Mouse (Mus musculus) liver, postnatal 0 days (tissue): Measurements from ENCODE around the gene Wwp2.
A peak's percentile ranks its signal among the peaks of the same experiment; 100 is the strongest.

Experiments
- CTCF ChIP-seq: sonication (generic); IDR thresholded peaks from 2 replicates; pipeline ENCODE4 v1.5.1; 2016; ENCODE audit warnings: antibody characterized with exemption, low read depth
- EP300 ChIP-seq: IDR thresholded peaks from 2 replicates; pipeline ENCODE4 v1.6.1; 2016; ENCODE audit warnings: antibody characterized with exemption, low read depth, mild to moderate bottlenecking

- TF ChIP-seq EP300 = no peak
- TF ChIP-seq CTCF = peak; percentile 32
Measured at GRCm38 (mm10) chr8:107555231-107555630, 119.1 kb downstream of the Wwp2 start.
